Comparison of ENCODE assay signal across 21 mouse cellular contexts in the genomic region with DNA sequence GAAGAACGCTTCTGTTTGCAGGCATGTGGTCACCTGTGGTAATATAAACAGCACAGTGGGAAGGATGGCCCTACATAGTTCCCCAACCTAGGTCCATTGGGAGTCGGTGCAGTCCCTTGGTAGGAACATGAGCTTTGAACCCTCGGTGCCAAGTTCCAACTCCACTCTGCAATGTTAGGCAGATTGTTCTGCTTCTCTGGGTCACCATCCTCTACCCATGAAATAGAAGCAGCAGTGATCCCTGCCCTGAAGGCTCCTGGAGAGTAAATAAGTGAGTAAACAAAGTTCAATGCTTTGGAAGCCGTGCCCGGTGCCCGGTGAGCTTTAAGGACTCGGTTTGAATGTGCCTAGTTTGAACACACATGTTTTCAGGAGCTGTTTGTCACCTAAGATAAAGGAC.
"Had no signal": no experiment of that assay in that cellular context is flagged by ENCODE, and none has a peak within 500 bp of the region (broad histone marks: within the 10 kb centered on the region; RNA-seq: fewer than 3 reads in every experiment).

No protein-coding gene starts in this region.

- H3K4me3 ChIP-seq: heart, embryonic 13.5 days; heart, embryonic 15.5 days; hindbrain, embryonic 13.5 days; hindbrain, embryonic 15.5 days; limb, embryonic 13.5 days; limb, embryonic 15.5 days; liver, embryonic 12.5 days had no signal

- H3K4me2 ChIP-seq: heart, embryonic 11.5 days; heart, embryonic 13.5 days; heart, embryonic 15.5 days; hindbrain, embryonic 13.5 days; hindbrain, embryonic 15.5 days; limb, embryonic 13.5 days; limb, embryonic 15.5 days; liver, embryonic 12.5 days had no signal

- H3K36me3 ChIP-seq: heart, embryonic 13.5 days; heart, embryonic 15.5 days; hindbrain, embryonic 13.5 days; hindbrain, embryonic 15.5 days; limb, embryonic 13.5 days; limb, embryonic 15.5 days; liver, embryonic 12.5 days had no signal

- H3K4me1 ChIP-seq: heart, embryonic 13.5 days; heart, embryonic 15.5 days; hindbrain, embryonic 13.5 days; hindbrain, embryonic 15.5 days; liver, embryonic 12.5 days had no signal

- H3K27ac ChIP-seq: heart, embryonic 13.5 days; heart, embryonic 15.5 days; hindbrain, embryonic 13.5 days; hindbrain, embryonic 15.5 days; hindbrain, postnatal 0 days; limb, embryonic 13.5 days; limb, embryonic 15.5 days; liver, embryonic 12.5 days; liver, embryonic 14.5 days had no signal

- DNase-seq: forebrain, postnatal 0 days; gastrocnemius, postnatal 14 days; gastrocnemius, postnatal 36 days; heart, adult 18-20 months; heart, postnatal 14 days; heart, postnatal 36 days; kidney, adult 18-20 months; layer of hippocampus, adult 9-11 months; layer of hippocampus, postnatal 36 days; left cerebral cortex, postnatal 4 days had no signal

- H3K27me3 ChIP-seq: heart, embryonic 15.5 days; hindbrain, embryonic 13.5 days; hindbrain, embryonic 15.5 days; limb, embryonic 13.5 days; limb, embryonic 15.5 days had no signal

- ATAC-seq: forebrain, postnatal 0 days; hindbrain, postnatal 0 days; intestine, embryonic 16.5 days; liver, embryonic 12.5 days had no signal

- H3K9me3 ChIP-seq: heart, embryonic 13.5 days; heart, embryonic 15.5 days; hindbrain, embryonic 13.5 days; hindbrain, embryonic 15.5 days; limb, embryonic 13.5 days; limb, embryonic 15.5 days; liver, embryonic 12.5 days had no signal

- H3K9ac ChIP-seq: forebrain, postnatal 0 days; heart, embryonic 13.5 days; heart, embryonic 15.5 days; hindbrain, embryonic 13.5 days; hindbrain, embryonic 15.5 days; limb, embryonic 13.5 days; limb, embryonic 15.5 days; liver, embryonic 12.5 days; liver, embryonic 14.5 days had no signal
